Mouse (Mus musculus) embryonic facial prominence, embryonic 13.5 days (tissue): ENCODE data around the gene Gm37240. TPM values are rescaled to one million over a fixed set of nuclear protein-coding genes. Genes with fewer than 3 reads are reported as not detected.

Experiments
- ATAC-seq: fragments of 200-750 bp; cut with Nextera tagmentation; 2 replicates; pipeline ENCODE4 v1.8.0; 2017; ENCODE audit warnings: low read depth; ENCODE audit not compliant: insufficient number of reproducible peaks, insufficient read depth, low FRiP score, low TSS enrichment
- H3K27ac ChIP-seq: fragments of 300-500 bp; sonication (generic); 2 replicates; pipeline ENCODE4 v1.5.1; 2015; ENCODE audit warnings: moderate library complexity, mild to moderate bottlenecking, inconsistent platforms
- H3K27me3 ChIP-seq: fragments of 300-500 bp; sonication (generic); 2 replicates; pipeline ENCODE4 v1.6.1; 2015; ENCODE audit warnings: mild to moderate bottlenecking, inconsistent platforms
- H3K36me3 ChIP-seq: fragments of 300-500 bp; sonication (generic); 2 replicates; pipeline ENCODE4 v1.6.1; 2015; ENCODE audit warnings: mild to moderate bottlenecking, inconsistent platforms
- H3K4me1 ChIP-seq: fragments of 300-500 bp; sonication (generic); 2 replicates; pipeline ENCODE4 v1.6.1; 2015; ENCODE audit warnings: inconsistent platforms
- H3K4me2 ChIP-seq: fragments of 300-500 bp; sonication (generic); 2 replicates; pipeline ENCODE4 v1.6.1; 2015; ENCODE audit warnings: moderate library complexity, mild to moderate bottlenecking, inconsistent platforms
- H3K4me3 ChIP-seq: fragments of 300-500 bp; sonication (generic); 2 replicates; pipeline ENCODE4 v1.5.1; 2015; ENCODE audit warnings: mild to moderate bottlenecking, inconsistent platforms
- H3K9ac ChIP-seq: fragments of 300-500 bp; sonication (generic); 2 replicates; pipeline ENCODE4 v1.6.1; 2015; ENCODE audit warnings: mild to moderate bottlenecking, inconsistent platforms
- H3K9me3 ChIP-seq: fragments of 300-500 bp; sonication (generic); 2 replicates; pipeline ENCODE4 v1.6.1; 2016; ENCODE audit warnings: inconsistent platforms
- WGBS: fragments of 180-500 bp; shearing (Covaris S2); methylation state at CpG from one replicate; pipeline ENCODE4 v1.1.7; 2015; ENCODE audit warnings: mixed read lengths; 5-methylcytosine and 5-hydroxymethylcytosine counted together
- polyA plus RNA-seq: library from polyadenylated mRNA; unstranded; fragments of >200 nt; fragmentation: Nextera tagmentation; extraction: Ambion mirVana; gene quantifications from 2 replicates; pipeline ENCODE4 v1.2.1, GENCODE M21; 2015

Gene Gm37240
- polyA plus RNA-seq, 1 experiment from 2014 or later: 6.3 TPM

DNA sequence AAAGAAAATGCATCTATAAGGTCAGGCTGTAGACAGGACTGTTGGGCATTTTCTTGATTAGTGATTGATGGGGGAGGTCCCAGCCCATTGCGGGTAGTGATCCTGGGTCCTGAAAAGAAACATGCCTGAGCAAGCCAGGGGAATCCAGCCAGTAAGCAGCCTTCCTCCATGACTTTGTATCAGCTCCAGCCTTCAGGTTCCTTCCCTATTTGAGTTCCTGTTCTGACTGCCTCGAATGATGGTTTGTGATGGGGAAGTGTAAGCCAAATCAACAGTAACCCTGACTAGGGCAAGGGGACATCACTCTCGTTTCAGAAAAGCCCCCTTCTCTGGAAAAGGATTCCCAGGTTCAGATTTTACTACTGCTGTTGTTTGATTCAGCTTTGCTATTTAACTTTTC is 344.6 kb downstream of the Gm37240 start:
- no peak overlapping the region for H3K9ac ChIP-seq
- H3K4me1 ChIP-seq: no peaks in the 10 kb centered on the region
- ATAC-seq: no peak
- H3K4me3 ChIP-seq: no peak overlapping the region
- H3K9me3 ChIP-seq: no peaks in the 10 kb centered on the region
- 62% methylated on average over 3 of the region's 3 CpGs for WGBS
- H3K27me3 ChIP-seq: no peaks in the 10 kb centered on the region
- H3K27ac ChIP-seq: no peak overlapping the region
- H3K36me3 ChIP-seq: no peaks in the 10 kb centered on the region
- H3K4me2 ChIP-seq: no peak overlapping the region

DNA sequence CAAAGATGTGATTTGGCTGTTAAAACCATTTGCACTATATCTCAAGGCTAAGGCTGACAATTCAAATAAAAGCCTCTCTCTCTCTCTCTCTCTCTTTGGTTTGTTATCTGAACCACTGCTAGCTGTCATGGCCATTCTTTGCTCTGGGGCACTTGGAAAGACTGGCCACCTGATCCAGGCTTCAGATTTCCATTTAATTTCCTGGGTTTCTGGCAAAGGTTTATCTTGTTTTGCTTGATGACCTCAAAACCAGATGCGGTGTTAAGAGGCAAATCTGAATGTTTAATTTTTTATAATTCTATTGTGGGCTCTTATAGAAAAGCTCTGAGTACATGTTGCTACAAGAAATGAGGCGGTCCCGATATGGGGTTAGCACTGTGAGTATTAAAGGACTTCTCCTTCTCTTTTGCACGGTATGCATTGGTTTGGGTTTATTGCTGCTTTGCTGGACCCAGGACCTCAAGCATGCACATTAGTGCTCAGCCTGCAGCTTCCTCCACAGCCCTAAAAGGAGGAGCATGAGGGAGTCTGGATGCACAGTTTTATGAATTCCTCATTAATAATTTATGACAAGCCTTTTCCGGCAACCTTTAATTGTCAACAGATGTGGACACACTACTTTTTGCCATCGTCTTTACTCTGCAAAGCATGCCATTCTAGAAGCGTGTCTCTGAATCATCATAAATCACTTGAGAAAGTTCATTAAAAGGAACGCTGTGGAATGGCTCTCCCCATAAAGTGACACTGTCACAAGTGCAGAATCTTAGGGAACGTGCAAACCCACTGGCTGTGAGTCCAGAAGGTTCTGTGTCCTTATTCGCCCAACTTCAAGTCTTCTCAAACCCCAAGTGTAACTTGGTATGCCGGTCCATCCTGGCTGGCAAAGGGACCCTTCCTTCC is 351.4 kb downstream of the Gm37240 start:
- no peaks in the 10 kb centered on the region for H3K27me3 ChIP-seq
- H3K4me2 ChIP-seq: no peak overlapping the region
- no peak for ATAC-seq
- no peak overlapping the region for H3K9ac ChIP-seq
- 56% methylated on average over 11 of the region's 11 CpGs for WGBS
- H3K36me3 ChIP-seq: no peaks in the 10 kb centered on the region
- peak overlapping the region; percentile 29 for H3K27ac ChIP-seq
- no peaks in the 10 kb centered on the region for H3K9me3 ChIP-seq
- H3K4me3 ChIP-seq: no peak overlapping the region
- peaks cover 16% of the 10 kb centered on the region for H3K4me1 ChIP-seq

DNA sequence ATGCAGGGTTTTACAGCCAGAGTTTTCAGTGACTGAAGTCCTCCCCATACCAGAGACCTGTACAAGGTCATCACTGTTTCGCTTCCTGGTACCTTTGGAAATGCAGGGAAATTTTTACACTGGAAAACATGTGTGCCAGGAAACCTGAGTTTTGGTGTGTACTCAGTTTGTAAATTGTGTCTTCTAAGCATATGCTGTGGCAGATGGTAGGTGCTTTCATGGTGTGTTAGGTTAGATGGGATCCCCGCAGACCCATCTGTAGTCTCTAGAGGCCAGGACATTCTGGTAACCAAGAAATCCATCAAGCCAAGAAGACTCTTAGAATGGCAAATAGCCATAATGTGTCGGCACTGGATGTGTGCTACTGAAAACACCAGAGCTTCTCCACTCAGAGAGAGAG is 352.3 kb downstream of the Gm37240 start:
- H3K36me3 ChIP-seq: no peaks in the 10 kb centered on the region
- no peak overlapping the region for H3K4me3 ChIP-seq
- 80% methylated on average over 3 of the region's 3 CpGs for WGBS
- H3K4me2 ChIP-seq: no peak overlapping the region
- peaks cover 16% of the 10 kb centered on the region for H3K4me1 ChIP-seq
- no peak for ATAC-seq
- no peak overlapping the region for H3K9ac ChIP-seq
- no peak overlapping the region for H3K27ac ChIP-seq
- H3K9me3 ChIP-seq: no peaks in the 10 kb centered on the region
- H3K27me3 ChIP-seq: no peaks in the 10 kb centered on the region

DNA sequence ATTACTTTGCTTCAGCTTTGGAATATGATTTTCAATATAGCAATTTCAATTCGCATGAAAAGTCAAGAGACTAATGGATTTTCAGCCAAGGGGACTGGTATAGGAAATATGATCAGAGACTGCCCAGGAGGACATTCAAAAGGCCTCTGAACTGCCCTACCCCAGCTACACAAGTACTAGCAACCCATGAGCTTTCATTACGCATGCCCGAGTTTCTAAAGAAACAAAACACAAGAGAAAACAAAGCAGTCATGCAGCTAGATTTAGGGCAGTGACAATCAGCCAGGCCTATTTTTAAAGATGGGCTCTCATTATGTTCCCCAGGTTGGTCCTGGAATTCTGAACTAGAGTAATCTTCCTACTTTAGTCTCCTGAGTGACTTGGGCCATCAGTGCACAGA is 354.9 kb downstream of the Gm37240 start:
- H3K9me3 ChIP-seq: no peaks in the 10 kb centered on the region
- no peak overlapping the region for H3K9ac ChIP-seq
- H3K4me3 ChIP-seq: no peak overlapping the region
- ATAC-seq: no peak
- WGBS: 69% methylated on average over 3 of the region's 3 CpGs
- no peak overlapping the region for H3K4me2 ChIP-seq
- no peaks in the 10 kb centered on the region for H3K36me3 ChIP-seq
- no peaks in the 10 kb centered on the region for H3K27me3 ChIP-seq
- H3K27ac ChIP-seq: no peak overlapping the region
- H3K4me1 ChIP-seq: peaks cover 16% of the 10 kb centered on the region

DNA sequence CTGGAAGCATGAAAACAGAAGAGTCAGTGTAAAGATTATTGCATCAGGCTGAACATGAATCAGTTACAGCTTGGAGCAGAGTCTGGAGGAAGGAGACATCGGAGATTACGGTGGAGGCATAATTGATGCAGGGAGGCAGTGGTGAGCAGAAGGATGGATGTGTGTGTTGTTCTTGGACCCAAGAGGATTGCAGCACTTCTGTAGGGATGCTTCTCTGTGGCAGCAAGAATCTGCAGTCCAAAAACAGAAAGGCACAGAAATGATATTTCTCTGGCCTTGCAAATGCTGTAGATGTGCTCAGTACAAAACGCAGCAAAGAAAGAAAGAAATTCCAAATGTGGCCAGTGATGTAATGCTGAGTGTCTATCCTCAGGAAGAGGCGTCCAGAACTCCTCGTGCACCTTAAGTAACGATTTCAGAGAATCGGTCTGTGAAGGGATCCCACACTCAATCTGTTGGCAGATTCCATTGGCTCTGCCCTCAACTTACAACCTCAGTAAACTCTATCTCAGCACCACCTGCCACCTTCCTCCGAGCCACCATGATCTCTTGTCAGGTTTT is 356.6 kb downstream of the Gm37240 start:
- H3K27me3 ChIP-seq: no peaks in the 10 kb centered on the region
- H3K9me3 ChIP-seq: no peaks in the 10 kb centered on the region
- ATAC-seq: no peak
- 73% methylated on average over 8 of the region's 8 CpGs for WGBS
- no peak overlapping the region for H3K27ac ChIP-seq
- no peak overlapping the region for H3K9ac ChIP-seq
- H3K4me1 ChIP-seq: peaks cover 6% of the 10 kb centered on the region
- H3K4me2 ChIP-seq: no peak overlapping the region
- no peak overlapping the region for H3K4me3 ChIP-seq
- no peaks in the 10 kb centered on the region for H3K36me3 ChIP-seq

DNA sequence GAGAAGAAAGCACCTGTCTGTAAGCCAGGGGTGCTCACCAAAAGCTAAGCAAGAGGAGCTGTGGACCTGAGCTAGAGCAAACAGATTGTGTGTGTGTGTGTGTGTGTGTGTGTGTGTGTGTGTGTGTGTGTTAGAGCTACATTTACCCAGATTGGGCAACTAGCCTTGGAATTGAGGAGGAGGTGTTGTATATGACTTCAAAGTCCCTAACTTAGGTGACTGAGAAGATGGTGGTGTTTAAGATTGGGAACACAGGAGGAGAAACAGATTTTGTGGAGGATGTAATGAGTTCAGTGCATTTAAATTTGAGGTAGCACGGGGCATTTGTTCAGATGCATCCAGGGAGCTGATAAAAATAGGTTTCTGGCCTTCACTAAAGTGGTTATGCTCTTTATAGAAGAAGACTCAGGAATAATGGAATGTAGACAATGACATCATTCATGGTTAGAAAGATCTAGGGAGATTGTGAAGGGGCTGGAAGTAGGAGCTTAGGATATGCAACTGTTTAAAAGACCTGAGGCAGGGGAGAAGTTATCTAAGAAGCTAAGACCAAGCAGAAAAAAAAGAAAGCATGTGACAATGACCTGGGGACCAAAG is 365.9 kb downstream of the Gm37240 start:
- Histone ChIP-seq H3K9me3 (no peaks in the 10 kb centered on the region), H3K4me3 (no peak overlapping the region), H3K27ac (no peak overlapping the region), H3K9ac (no peak overlapping the region), H3K36me3 (no peaks in the 10 kb centered on the region), H3K4me1 (peaks cover under 1% of the 10 kb centered on the region; the same call in 1 of the 2 replicates), H3K27me3 (no peaks in the 10 kb centered on the region), H3K4me2 (no peak overlapping the region)
- ATAC-seq: no peak
- 92% methylated on average over 1 of the region's 1 CpGs for WGBS

DNA sequence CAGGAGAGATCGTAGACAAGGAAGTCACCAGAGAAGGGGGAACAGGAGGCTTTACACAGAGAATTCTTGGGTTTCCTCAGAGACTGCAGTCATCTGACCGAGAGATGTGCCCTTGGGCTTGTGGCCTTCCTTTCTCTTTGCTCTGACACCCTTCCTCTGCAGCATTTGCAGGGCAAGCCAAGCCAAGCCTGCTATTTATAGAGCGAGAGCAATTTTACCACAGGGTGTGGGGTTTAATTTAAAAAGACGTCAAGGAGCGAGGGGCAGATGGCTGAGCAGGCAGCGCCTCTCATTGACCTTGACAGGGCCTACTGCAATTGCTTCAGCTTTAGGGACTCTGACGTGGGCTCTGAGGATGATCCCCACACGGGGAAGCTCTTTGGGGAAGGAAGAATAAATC is 368.6 kb downstream of the Gm37240 start:
- H3K4me3 ChIP-seq: no peak overlapping the region
- no peaks in the 10 kb centered on the region for H3K27me3 ChIP-seq
- 57% methylated on average over 8 of the region's 8 CpGs for WGBS
- no peaks in the 10 kb centered on the region for H3K36me3 ChIP-seq
- H3K27ac ChIP-seq: no peak overlapping the region
- no peak overlapping the region for H3K4me2 ChIP-seq
- H3K9ac ChIP-seq: no peak overlapping the region
- H3K4me1 ChIP-seq: peaks cover 6% of the 10 kb centered on the region; the same call in 1 of the 2 replicates
- no peak for ATAC-seq
- H3K9me3 ChIP-seq: no peaks in the 10 kb centered on the region

DNA sequence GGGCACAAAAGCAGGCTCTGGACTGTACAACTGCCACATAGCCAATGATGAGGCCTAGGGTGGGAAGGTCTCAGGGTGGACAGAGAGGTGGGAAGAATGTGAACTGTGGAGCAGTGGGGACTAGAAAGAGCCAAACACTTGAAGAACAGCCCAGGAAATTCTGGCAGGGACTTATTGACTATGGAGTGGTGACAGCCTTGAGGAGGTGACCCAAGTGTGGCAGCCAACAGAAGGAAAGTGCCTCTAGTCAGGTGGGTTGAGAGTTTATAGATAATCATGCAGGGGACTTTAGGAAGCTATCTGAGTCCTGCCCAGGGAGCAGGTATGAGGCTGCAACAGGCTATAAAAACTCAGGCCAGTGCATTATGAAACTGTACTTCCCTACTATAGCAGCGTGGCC is 369.2 kb downstream of the Gm37240 start:
- H3K9me3 ChIP-seq: no peaks in the 10 kb centered on the region
- no peaks in the 10 kb centered on the region for H3K27me3 ChIP-seq
- peaks cover 6% of the 10 kb centered on the region; the same call in 1 of the 2 replicates for H3K4me1 ChIP-seq
- H3K9ac ChIP-seq: no peak overlapping the region
- no peak overlapping the region for H3K4me2 ChIP-seq
- no peak for ATAC-seq
- H3K4me3 ChIP-seq: no peak overlapping the region
- 84% methylated on average over 1 of the region's 1 CpGs for WGBS
- no peak overlapping the region for H3K27ac ChIP-seq
- H3K36me3 ChIP-seq: no peaks in the 10 kb centered on the region

DNA sequence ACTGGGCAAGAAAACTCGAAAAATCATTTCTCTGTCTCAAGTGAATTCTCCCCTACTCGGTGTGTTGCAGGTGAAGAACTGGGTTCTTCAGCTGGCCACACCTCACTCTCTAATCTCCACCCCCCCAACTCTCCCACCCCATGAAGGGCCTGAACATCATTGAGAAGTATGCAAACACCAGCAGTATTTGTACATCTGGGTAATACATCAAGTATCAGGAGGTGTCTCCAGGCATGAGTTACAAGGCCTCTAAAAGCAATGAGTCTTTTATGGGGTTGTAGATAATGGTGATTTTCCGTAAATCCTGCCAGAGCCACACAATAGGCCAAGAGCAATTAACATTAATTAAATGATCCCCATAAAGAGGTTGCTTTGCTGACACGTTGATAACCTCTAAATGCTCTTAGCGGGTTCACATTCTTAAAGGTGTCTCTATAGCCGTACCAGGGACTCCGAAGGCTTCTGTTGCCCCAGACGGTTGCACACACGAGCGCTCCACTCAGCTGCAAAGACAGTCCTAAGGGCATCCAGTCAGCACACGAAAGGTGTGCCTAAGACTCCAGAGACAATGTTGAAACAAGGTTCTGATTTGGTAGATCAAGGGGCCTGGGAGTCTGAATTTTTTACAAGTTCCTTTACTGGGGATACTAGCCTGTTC is 370.4 kb downstream of the Gm37240 start:
- ATAC-seq: no peak
- 80% methylated on average over 11 of the region's 11 CpGs for WGBS

DNA sequence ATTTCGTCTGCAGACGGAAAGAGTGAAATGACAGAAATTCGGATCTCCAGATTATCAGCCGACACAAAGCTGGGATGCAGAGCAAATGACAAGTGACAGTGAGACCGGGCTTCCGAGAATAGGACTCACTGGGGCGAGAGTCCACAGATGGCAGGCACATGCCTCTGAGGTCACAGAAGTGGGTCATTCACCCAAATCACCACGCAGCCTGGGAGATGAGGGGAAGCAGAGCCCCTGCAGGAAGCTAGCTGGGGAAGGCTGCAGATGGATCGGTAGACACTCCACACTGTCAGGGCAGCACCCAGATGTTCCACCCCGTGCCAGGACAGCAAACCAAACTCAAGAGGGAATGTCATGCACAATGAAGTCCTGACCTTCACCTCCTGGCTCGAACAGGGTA is 372.6 kb downstream of the Gm37240 start:
- Histone ChIP-seq H3K4me3 (no peak overlapping the region), H3K9me3 (no peaks in the 10 kb centered on the region), H3K27me3 (no peaks in the 10 kb centered on the region), H3K36me3 (no peaks in the 10 kb centered on the region), H3K4me1 (peaks cover 6% of the 10 kb centered on the region; the same call in 1 of the 2 replicates), H3K4me2 (no peak overlapping the region), H3K9ac (no peak overlapping the region), H3K27ac (no peak overlapping the region)
- WGBS: 67% methylated on average over 11 of the region's 11 CpGs
- ATAC-seq: 0 out of 2 replicates have a peak, but pooled peaks have one; percentile 15

More for the DNA sequence above, 370.4 kb downstream of the Gm37240 start:
- no peak overlapping the region for H3K9ac ChIP-seq
- H3K9me3 ChIP-seq: no peaks in the 10 kb centered on the region
- no peaks in the 10 kb centered on the region for H3K27me3 ChIP-seq
- no peaks in the 10 kb centered on the region for H3K36me3 ChIP-seq
- no peak overlapping the region for H3K4me3 ChIP-seq
- no peak overlapping the region for H3K27ac ChIP-seq
- no peak overlapping the region for H3K4me2 ChIP-seq
- peaks cover 6% of the 10 kb centered on the region; the same call in 1 of the 2 replicates for H3K4me1 ChIP-seq

DNA sequence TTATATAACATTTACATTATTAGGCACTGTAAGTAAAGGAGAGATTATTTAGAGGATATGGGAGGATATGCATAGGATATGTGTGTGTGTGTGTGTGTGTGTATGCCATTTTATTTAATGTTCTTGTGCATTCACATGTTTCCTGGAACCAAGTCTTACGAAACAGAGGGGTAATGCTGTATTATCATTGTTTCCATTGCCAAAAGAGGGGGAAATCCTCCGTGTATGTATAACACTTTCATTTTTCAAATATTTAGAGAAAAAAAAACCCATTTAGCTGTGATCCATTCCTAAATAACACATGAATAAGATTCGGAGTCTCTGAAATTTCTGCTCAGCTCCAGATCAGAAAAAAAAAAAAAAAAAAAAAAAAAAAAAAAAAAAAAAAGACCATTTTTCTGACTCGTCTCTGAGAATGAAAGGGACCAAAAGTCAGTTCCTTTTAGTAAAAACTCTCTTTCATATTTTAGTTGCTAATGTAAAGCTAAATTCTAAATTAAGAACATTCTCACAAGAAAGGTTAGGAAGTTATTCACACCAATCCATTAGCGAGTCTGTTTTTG is 378.5 kb downstream of the Gm37240 start:
- Histone ChIP-seq H3K4me1 (no peaks in the 10 kb centered on the region), H3K9ac (no peak overlapping the region), H3K27ac (no peak overlapping the region), H3K4me3 (no peak overlapping the region), H3K4me2 (no peak overlapping the region), H3K36me3 (no peaks in the 10 kb centered on the region), H3K27me3 (no peaks in the 10 kb centered on the region), H3K9me3 (no peaks in the 10 kb centered on the region)
- 78% methylated on average over 5 of the region's 5 CpGs for WGBS
- no peak for ATAC-seq
